Mouse (Mus musculus) small intestine, adult 2 months (tissue): ENCODE results near the gene Htr2a.

Source experiments
- CTCF ChIP-seq: fragments of 200-500 bp; IDR thresholded peaks from 2 replicates; pipeline ENCODE4 v1.5.1; 2012; ENCODE audit warnings: low read depth, mild to moderate bottlenecking, control low read depth, inconsistent platforms, low read length, moderate library complexity, mixed read lengths; ENCODE audit not compliant: insufficient replicate concordance, insufficient read length; ENCODE audit errors: extremely low read depth
- POLR2A ChIP-seq: fragments of 200-500 bp; IDR thresholded peaks from 2 replicates; pipeline ENCODE4 v1.6.1; 2012; ENCODE audit warnings: low read depth, mild to moderate bottlenecking, control low read depth, inconsistent platforms, low read length, moderate library complexity

DNA sequence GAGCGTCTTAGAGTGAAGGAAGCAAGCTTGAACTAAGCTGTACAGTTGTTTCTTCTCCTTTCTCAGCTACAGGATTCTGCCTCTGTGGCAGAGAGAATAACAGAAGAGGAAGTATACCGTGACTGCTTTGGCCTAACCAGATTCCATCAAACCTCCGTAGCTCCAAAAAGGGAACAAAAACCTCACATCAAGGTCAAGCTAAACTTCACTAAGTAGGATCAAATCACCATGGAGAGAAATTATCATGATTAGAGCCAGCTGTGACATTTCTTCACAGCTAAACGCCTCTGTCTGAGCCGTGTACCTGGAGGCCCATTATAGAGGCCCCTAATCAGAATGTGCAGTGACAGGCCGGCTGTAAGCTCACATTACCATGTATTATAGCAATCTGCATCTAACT is 63.3 kb downstream of the Htr2a start:
- TF ChIP-seq POLR2A (no peak), CTCF (no peak)
